Mouse (Mus musculus) frontal cortex, postnatal 25 days (tissue): ENCODE measurements around the gene Nmnat2.

Experiments used
- DNase-seq, 2 experiments: peaks; one replicate each; pipeline ENCODE4 v3.0.0; 2022; ENCODE audit warnings: low spot score in 2 of 2

The Nmnat2 gene

GRCm38 (mm10) chr1:153122764-153123163 lies 168.0 kb downstream of the Nmnat2 start:
- no peak for DNase-seq

DNA sequence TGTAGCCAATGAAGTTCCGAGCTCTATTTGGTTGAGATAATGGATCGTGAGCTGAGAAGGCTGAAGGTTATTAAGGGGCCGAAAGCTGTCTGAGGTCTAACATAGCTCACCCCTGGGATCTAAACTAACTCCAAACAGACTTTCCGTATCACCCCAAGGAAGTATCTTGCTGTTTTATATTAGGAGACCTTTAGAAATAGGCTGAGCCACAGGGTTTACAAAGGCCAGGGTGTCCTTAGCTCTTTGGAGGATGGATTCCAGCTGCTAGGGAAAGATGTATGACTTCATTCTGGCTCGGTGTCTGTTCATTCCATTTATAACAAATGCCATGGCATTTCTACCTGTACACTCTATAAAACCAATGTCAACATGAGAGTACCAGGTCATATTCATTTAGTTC lies 169.7 kb downstream of the Nmnat2 start:
- no peak for DNase-seq

DNA sequence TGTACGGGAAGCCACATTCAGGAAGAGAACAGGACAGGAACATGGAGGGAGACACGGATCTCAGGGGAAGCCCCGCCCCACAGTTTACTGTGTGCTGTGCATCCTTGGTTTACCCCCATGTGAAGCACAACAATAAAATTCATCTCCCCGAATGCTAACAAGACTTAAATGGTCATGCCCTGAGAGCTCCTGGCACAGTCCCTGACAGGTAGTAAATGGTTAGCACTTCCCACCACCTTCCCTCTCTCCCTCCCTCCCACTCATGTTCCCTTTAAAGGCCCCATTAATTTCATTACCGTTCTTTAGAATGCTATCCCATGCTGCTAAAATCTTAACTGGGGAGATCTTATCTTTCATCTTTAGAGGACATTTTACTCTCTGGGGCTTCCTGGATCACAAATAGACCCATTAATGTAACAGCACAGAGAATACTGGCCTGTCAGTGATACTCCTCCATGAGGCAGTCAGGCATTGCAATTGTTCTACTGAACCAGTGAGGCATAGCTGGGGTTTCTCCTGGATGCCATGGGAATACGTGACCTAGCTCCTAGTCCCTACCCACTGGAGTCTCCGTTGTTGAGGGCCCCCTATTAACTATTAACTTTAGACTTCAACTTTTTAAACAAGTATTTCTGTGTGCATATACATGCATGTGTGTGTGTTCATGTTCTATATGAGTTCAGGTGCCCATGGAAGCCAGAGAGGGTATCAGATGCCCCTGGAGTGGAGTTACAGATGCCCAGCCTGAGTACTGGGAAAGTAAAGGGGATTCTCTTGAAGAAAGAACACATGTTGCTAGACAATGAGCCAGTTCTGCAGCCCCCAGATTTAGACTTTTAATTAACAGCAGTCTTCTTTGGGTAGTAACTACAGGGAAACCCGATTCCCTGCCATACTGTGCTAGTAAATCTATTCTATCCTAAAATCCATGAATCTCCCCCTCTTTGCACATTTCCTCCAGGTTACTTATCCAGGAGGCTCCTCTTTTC lies 170.8 kb downstream of the Nmnat2 start:
- no peak for DNase-seq

GRCm38 (mm10) chr1:153126491-153127381 lies 171.9 kb downstream of the Nmnat2 start:
- no peak for DNase-seq

DNA sequence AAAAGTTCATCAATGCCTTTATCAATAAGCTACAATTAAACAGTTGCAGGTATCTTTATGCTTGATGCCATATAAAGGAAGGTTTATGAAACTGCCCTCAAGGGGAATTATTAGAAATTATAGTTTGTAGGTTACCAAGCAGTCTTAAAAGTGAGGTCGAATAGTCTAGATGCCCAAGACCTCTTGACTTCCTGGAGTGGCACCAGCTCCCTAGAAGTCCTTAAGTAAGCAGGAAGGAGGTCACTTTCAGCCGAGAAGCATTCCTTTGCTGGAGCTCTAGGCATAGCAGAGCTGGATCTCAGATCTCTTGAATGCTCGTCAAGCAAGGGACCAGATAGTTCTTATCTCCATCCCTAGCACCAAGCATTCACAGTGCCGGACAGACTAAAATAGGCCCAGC lies 172.8 kb downstream of the Nmnat2 start:
- DNase-seq: no peak

DNA sequence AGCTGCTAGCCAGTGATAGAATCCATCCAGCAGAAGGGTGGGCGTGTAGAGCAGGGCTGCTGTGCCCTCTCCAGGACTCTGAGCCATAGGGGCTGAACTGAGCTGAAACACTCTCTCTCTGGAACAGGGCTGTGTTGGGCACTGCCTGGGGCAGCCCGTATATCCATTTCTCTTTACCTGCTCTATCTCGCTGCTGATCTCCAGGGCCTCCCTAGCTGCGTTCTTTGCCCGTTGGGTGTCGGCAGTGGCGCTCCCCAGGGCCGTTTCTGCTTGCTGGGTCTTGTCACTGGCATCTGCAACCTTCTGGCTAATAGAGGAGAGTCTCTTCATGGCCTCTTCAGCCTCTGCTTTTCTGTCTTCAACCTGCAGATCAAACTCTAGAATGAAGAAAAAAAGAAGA lies 174.0 kb downstream of the Nmnat2 start:
- DNase-seq: no peak

GRCm38 (mm10) chr1:153129992-153130713 lies 175.4 kb downstream of the Nmnat2 start:
- DNase-seq: no peak

DNA sequence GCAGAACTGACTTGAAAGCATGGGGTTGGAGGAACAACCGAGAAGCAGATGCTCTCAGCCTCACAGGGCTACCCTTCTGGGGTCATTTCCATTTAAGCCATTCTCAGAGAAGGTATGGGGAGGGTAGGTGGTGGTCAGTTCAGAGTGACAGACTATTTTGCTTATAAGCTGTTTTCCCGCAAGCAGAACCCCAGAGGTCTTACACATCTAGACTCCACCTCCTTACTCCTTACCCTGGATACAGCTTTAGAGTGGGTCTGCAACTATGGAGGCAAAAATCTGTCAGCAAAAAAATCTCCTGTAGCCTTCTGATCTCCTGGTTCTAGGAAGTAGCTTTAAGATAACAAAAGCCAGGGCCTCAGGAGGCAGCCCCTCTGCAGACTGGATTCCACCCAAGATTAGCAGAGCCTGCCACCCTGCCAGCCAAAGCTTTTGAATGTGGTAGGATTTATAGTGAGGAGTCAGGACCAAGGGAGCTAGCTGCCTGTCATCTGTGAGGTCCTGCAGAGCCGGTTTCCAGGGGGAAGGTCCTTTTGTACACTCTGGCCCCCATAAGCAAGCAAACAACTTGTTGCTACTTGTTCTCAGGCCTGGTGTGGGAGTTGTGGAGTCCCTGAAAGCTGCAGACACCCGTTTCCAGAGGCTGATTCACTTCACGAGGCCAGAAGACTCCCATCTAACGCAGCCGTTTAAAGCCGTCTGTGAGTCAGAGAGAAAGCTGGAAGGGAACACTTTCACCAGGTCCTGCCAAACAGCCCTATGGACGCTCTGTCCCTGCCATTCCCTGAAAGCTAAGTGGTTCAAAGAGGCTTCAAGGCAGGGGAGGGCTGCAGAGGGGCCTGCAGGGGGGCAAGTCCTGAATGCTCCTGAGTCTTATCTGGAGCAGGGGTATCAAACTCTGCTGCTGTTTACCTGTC lies 179.3 kb downstream of the Nmnat2 start:
- no peak for DNase-seq

DNA sequence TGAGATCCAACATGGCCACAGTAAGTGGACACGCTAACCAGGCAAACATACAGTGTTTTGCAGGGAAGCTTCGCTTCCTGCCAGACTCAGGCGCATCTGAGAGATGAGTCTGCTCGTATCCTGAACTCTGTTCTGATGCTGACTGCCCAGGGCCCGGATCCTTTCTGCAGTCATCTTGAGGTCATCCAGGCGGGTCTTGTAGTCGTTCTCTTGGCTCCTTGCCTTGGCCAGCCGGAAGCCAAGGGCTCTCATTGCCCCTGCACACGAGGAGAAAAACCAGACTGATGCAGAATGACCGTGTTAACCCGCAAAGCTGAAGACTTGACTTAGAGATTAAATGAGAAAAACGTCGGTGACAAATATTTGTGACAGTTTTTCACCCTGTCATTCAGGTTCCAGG lies 181.9 kb downstream of the Nmnat2 start:
- DNase-seq: no peak

DNA sequence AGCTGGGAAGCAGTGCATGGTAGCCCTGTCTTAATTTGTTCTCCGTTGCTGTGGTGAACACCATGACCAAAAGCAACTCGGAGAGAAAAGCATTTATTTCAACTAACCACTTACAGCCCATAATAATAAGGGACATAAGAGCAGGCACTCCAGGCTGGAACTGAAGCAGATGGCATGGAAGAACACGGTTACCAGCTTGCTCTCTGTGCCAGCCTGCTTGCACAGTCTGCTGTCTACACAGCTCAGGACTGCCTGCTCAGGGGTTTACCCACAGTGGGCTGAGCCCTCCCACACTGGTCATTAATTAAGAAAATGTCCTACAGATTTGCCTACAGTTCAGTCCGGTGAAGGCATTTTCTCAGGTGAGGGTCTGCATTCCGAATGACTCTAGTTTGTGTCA lies 183.7 kb downstream of the Nmnat2 start:
- DNase-seq: no peak

GRCm38 (mm10) chr1:153139635-153140034 lies 184.8 kb downstream of the Nmnat2 start:
- DNase-seq: no peak

GRCm38 (mm10) chr1:153140265-153140664 lies 185.5 kb downstream of the Nmnat2 start:
- DNase-seq: no peak

DNA sequence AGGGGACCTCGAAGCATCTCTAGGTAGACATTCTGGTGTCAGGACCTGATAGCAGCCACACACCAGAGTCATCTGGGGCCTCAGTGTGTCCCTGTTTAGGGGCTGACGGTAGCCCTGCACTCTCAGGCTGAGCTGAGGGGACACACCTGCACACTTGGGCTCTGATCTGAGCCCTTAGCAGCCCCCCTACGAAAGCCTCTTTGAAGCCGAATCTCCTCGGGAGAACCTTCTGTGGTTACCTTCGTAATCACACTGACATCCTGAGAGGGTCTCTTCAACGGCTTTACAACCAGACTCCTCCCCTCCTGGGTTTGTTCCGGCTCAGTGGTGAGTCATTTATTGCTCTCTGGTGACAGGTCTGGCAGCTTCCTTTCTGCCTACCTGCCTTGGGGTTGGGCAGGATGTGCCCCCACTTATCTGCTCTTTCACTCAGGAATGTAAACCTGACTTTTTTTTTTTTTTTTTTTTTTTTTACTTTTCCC lies 186.0 kb downstream of the Nmnat2 start:
- no peak for DNase-seq

DNA sequence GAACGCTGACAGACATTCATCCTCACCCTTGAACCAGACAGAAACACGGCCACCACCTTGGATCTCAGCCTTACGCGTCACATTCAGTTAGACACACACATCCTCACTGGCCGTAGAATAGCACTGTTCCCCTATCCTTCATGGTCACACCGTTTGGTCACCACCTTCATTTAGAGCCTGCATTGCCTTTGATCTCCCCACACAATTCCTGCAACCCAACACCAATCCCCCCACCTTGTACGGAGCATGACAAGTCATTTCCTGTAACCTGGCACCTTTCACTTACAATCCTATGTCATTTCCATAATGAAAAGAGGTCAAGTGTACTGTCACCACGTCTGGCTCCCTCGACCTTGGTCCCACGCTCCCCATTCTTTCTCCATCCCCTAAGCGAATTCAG lies 189.2 kb downstream of the Nmnat2 start:
- DNase-seq: no peak

DNA sequence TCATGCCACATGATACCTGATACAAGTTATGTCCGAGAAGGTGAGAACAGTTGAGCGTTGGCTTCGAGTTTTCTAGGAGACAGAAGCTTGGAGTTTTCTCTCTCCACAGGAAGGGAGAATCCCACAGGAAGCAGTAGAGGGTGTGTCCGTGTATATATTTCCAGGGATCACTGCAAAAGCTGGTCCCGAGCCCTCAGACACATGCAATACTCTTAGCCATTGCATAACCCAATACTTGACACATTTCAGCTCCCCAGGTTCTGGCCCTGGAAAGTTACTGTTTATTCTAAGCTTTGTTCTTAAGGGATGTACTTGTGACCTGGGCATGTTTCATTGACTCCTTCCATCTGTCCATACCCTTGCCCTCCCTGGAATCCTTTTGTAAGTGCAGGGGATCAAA lies 191.0 kb downstream of the Nmnat2 start:
- no peak for DNase-seq

DNA sequence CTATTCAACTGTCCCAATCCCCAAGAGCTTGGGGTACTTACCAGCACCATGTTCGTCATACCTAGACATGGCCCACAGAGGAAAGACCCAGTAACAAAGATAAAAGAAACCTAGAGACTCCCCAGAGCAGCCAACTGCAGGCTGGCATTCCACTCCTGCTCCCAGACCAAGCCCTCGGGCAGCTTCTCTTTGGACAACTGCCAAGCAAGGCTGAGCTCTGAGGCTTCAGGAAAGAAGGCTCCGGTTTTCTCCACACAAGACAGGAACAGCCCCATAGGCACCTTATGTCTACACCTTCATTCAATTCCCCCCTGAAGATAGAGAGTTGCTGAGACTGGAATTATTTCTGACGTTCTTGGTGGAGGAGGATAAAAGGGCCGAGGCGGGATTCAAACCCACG lies 197.8 kb downstream of the Nmnat2 start:
- DNase-seq: no peak

DNA sequence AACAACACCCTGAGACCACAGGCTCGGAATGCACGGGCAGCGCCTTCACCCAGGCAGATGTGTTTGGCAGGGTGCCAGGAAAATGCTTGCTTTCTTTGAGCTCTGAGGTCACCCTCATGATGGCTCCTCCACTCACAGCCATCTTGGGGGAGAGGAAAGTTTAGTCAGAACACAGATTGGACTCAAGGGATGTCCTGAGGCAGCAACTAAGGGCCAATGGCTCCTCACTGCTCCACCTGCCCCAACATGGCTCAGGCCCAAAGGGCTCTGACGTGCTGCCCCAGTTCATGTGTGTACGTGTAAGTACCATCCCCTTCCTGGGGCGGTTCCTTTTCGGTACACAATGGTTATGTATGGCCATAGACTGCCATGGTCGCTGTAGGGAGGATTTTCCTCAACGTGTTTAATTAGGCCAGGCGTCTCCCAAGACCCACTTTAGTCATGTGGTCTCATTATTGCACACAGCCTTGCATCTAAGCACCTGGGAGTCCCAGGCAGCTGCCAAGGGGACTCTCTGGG lies 198.9 kb downstream of the Nmnat2 start:
- no peak for DNase-seq

- DNase-seq: no peak
Observed at GRCm38 (mm10) chr1:153155364-153155763, 200.6 kb downstream of the Nmnat2 start.

GRCm38 (mm10) chr1:153157021-153157623 lies 202.3 kb downstream of the Nmnat2 start:
- no peak for DNase-seq

DNA sequence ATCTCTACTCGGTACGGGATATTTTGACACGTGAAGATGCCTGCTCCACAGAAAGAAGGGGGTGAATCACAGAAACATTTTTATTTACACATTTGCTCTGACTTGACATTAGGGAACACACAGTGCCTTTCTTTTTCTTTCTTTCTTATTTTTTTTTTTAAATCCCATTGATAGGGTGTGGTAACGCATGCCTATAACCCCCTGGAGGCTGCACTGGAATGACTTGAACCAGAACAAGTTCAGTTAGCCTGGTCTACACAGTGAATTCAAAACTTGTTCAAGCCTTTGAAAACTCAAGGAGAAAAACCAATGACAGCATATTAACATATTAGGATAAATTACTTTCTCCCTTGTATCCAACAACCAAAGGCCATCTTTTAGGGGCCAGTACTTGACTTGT lies 204.3 kb downstream of the Nmnat2 start:
- DNase-seq: no peak
